Mouse (Mus musculus): ENCODE data around the gene Jund.

Gene Jund

GRCm38 (mm10) chr8:70700555-70700922 is 1.8 kb downstream of the Jund start:
- DNase-seq = peak; percentile 82 to 87

GRCm38 (mm10) chr8:70701048-70701981 is 2.6 kb downstream of the Jund start:
- no peak for DNase-seq

GRCm38 (mm10) chr8:70701982-70702841 is 3.5 kb downstream of the Jund start:
- no peak for DNase-seq

DNA sequence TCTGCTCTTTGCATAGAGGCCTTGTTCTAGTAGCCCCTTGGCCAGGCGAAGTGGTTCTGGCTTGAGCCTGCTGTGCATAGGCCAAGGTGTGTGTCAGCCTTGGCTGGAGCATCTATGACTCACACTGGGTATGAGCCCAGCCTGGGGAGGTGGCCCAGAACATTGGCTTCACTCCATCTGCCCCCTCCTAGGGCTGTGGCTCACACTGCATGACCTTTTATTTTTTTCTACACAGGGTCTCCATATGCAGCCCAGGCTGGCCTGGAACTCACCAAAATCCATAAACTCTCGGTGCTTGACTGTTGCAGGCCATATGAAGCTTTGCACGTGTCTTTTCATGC is 4.1 kb downstream of the Jund start:
- peak; percentile 89 to 92 for DNase-seq

GRCm38 (mm10) chr8:70703287-70703686 is 4.5 kb downstream of the Jund start, which contains the start of gene Iqcn:
Gene Iqcn (plus strand): TSS chr8:70703457.
- no peak for DNase-seq

GRCm38 (mm10) chr8:70708281-70708680 is 9.5 kb downstream of the Jund start:
- no peak for DNase-seq

- DNase-seq = no peak
These were observed 11.0 kb downstream of the Jund start for GRCm38 (mm10) chr8:70709794-70710193.

DNA sequence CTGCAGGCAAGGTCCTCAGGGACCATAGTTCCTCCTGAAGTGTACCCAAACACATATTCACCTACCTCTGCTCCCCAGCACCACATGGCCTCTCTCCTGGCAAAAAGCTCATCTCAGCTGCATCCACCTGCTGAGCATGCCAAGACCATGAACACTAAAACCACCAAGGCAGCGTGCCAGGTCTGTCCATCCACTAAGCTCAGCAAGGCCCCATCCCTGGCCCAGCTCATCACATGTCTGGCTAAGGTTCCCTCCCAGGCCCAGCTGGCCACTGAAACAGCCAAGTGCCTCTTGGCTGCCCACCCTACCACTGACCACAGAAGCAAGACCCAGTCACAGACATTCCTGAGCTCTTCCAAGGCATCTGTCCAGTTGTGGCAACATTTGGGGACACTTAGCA is 11.5 kb downstream of the Jund start:
- peak in 1 of 2 experiments; percentile 51 for DNase-seq

DNA sequence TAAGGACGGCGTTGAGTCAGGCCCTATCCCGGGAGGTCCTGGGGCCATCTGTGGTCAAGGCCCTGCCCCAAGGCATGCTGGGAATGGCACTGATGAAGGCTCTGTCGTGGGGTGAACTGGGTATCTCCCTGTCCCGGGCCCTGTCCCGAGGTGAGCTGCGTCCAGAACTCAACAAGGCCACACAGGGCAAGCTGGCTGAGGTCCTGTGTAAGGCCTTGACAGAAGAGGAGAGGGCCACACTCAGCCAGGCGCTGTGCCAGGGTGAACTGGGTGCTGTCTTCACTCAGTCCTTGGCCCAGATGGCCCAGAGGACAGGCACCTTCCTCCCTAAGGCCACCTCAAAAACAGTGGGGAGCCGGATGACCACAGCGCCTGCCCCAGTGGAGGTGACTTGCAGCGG is 12.3 kb downstream of the Jund start:
- no peak for DNase-seq

DNA sequence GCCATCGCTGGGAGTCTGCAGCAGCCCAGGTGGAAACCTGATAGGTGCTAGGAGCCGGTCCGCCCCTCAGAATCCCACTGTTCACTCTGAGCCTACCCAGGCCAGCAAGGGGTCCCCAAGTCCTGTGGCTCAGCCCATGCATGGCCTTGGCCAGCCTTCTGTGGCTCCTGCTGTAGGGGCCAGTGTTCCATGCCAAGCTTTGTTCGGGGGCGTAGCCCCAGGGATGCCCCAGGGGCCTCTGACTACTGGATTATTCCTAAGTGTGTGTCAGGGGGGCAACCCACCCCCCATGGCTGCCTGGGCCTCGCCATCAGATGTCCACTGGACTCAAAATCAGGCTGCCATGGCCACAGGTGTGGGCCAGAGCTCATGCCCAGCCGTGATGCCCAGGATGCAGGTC is 15.2 kb downstream of the Jund start:
- DNase-seq = no peak

DNA sequence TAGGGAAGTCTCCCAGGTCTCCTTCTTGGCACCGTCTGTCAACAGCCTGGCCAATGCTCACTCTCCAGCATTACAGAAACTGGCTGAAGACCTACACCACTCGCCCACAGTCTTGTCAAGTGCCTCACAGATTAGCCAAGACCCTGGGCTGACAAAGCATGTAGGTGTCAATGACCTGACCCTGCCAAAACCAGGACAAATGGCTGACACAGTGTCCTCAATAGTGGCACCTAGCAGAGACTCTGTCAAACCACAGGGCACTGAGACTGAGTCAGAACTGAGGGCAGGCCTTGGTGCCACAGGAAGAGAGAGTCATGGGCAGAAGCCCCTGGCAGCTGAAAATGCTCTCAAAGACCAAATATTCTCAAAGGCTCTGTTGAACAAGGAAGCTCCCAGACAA is 16.3 kb downstream of the Jund start:
- DNase-seq = no peak

- no peak for DNase-seq
These were observed 18.0 kb downstream of the Jund start for GRCm38 (mm10) chr8:70716521-70717400.

GRCm38 (mm10) chr8:70718297-70718696 is 19.5 kb downstream of the Jund start, which contains the start of gene Gm3336:
Gene Gm3336 (plus strand): TSS chr8:70718543.
- peak; percentile 77 to 82 for DNase-seq

GRCm38 (mm10) chr8:70719796-70720270 is 21.1 kb downstream of the Jund start:
- DNase-seq = no peak

- peak; percentile 84 to 92 for DNase-seq
These were observed 22.0 kb downstream of the Jund start for GRCm38 (mm10) chr8:70720739-70721138.

GRCm38 (mm10) chr8:70721601-70722000 is 22.9 kb downstream of the Jund start:
- peak in 1 of 2 experiments; percentile 3 for DNase-seq

GRCm38 (mm10) chr8:70723486-70724210 is 24.9 kb downstream of the Jund start, which contains the start of gene Pde4c:
Gene Pde4c (plus strand): TSS chr8:70723720.
- peak in 1 of 2 experiments; percentile 1 for DNase-seq

DNA sequence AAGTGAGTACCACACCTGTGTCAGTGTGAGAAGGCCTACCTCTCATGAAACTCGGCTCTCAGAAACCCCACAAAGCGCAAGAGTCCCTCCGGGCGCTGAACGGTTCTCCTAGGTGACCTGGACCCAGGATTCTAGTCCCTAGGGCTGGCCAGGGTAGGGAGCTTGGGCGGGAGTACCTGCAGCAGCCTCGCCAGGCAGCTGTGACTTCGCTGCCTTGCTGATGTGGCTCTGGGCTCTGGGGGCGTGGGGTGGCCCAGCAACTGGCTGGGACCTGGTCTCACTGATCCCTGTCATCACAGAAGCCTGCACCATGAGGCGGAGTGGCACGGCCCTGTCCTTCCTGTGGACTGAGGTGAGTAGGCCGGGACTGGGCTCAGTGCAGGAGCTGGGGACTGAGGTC is 25.5 kb downstream of the Jund start:
- DNase-seq = peak in 1 of 2 experiments; percentile 2

- peak in 1 of 2 experiments; percentile 2 for DNase-seq
These were observed 27.2 kb downstream of the Jund start for GRCm38 (mm10) chr8:70725792-70726447.

DNA sequence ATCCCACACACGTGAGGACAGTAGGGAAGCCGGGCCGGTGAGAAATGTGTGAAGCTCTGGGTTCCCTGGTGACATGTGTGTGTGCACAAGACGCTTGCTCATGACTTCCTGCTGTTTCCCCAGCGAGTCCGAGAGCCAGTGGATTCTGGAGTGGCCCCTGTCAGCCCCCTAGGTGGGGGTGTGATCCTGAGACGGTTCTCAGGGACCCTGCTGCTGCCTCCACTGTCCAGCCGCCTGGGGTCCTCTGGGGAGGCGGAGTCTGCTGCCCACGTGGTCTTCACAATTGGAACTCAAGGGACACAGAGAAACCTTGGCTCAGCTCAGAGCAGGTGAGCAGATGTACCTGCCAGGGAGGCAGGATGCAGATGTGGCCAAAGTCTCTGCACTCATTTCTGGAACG is 28.0 kb downstream of the Jund start:
- no peak for DNase-seq
